Mouse (Mus musculus) embryonic facial prominence, embryonic 11.5 days (tissue): Measurements from ENCODE around the gene Dnaja2. TPM values are rescaled to one million over a fixed set of nuclear protein-coding genes. Genes with fewer than 3 reads are reported as not detected.

Experiments
- ATAC-seq: fragments of 200-750 bp; cut with Nextera tagmentation; replicated peaks from 2 replicates; pipeline ENCODE4 v1.8.0; 2017; ENCODE audit warnings: low read depth; ENCODE audit not compliant: insufficient number of reproducible peaks, low FRiP score, low TSS enrichment
- DNase-seq: peaks from one replicate; pipeline ENCODE4 v3.0.0-alpha.2; 2015; ENCODE audit warnings: low spot score
- H3K27ac ChIP-seq: fragments of 300-500 bp; sonication (generic); replicated peaks from 2 replicates; pipeline ENCODE4 v1.5.1; 2014; ENCODE audit warnings: mild to moderate bottlenecking, low read depth, low read length, control low read depth
- H3K27me3 ChIP-seq: fragments of 300-500 bp; sonication (generic); 2 replicates; pipeline ENCODE4 v1.6.1; 2014; ENCODE audit warnings: mild to moderate bottlenecking, low read length, moderate library complexity, mixed read lengths; ENCODE audit not compliant: control insufficient read depth, insufficient read depth
- H3K36me3 ChIP-seq: fragments of 300-500 bp; sonication (generic); replicated peaks from 2 replicates; pipeline ENCODE4 v1.6.1; 2014; ENCODE audit warnings: low read depth, mild to moderate bottlenecking, low read length, moderate library complexity, mixed read lengths; ENCODE audit not compliant: control insufficient read depth, insufficient read depth
- H3K4me1 ChIP-seq: fragments of 300-500 bp; sonication (generic); 2 replicates; pipeline ENCODE4 v1.6.1; 2014; ENCODE audit warnings: low read length, mixed read lengths; ENCODE audit not compliant: control insufficient read depth, insufficient read depth
- H3K4me2 ChIP-seq: fragments of 300-500 bp; sonication (generic); 2 replicates; pipeline ENCODE4 v1.6.1; 2014; ENCODE audit warnings: low read depth, mild to moderate bottlenecking, control low read depth, low read length, moderate library complexity
- H3K4me3 ChIP-seq: fragments of 300-500 bp; sonication (generic); 2 replicates; pipeline ENCODE4 v1.5.1; 2014; ENCODE audit warnings: low read depth, low read length, control low read depth
- H3K9ac ChIP-seq: fragments of 300-500 bp; sonication (generic); replicated peaks from 2 replicates; pipeline ENCODE4 v1.6.1; 2014; ENCODE audit warnings: mild to moderate bottlenecking, control low read depth, low read length
- H3K9me3 ChIP-seq: fragments of 300-500 bp; sonication (generic); replicated peaks from 2 replicates; pipeline ENCODE4 v1.6.1; 2016; ENCODE audit warnings: mild to moderate bottlenecking, low read length, inconsistent platforms, mixed read lengths; ENCODE audit not compliant: control insufficient read depth
- whole genome bisulfite sequencing: fragments of 180-500 bp; shearing (Covaris S2); extraction: QIAGEN DNeasy Blood & Tissue Kit; methylation state at CpG from one replicate; pipeline ENCODE4 v1.1.7; 2014; 5-methylcytosine and 5-hydroxymethylcytosine counted together
- polyA plus RNA-seq: library from polyadenylated mRNA; unstranded; fragments of >200 nt; fragmentation: Nextera tagmentation; extraction: Ambion mirVana; gene quantifications from 2 replicates; pipeline ENCODE4 v1.2.1, GENCODE M21; 2014

Dnaja2 gene
- polyA plus RNA-seq, 1 experiment from 2014 or later: 207 TPM

GRCm38 (mm10) chr8:85526105-85526504, 29.0 kb downstream of the Dnaja2 start:
- Histone ChIP-seq H3K27me3 (no peaks in the 10 kb centered on the region), H3K4me1 (no peaks in the 10 kb centered on the region), H3K4me2 (no peak overlapping the region), H3K9me3 (no peaks in the 10 kb centered on the region), H3K36me3 (peaks cover 3% of the 10 kb centered on the region), H3K27ac (no peak overlapping the region), H3K9ac (no peak overlapping the region), H3K4me3 (no peak overlapping the region)
- DNase-seq: peak; percentile 72
- ATAC-seq: no peak
- WGBS: 35% methylated on average over 6 of the region's 6 CpGs

- ATAC-seq: no peak
- WGBS: 91% methylated on average over 7 of the region's 7 CpGs
- Histone ChIP-seq H3K9me3 (no peaks in the 10 kb centered on the region), H3K4me1 (no peaks in the 10 kb centered on the region), H3K4me3 (no peak overlapping the region), H3K36me3 (peaks cover 11% of the 10 kb centered on the region), H3K27me3 (no peaks in the 10 kb centered on the region), H3K4me2 (no peak overlapping the region), H3K9ac (no peak overlapping the region), H3K27ac (no peak overlapping the region)
- DNase-seq: no peak
Measured at GRCm38 (mm10) chr8:85524086-85524485, 31.1 kb downstream of the Dnaja2 start.

GRCm38 (mm10) chr8:85521332-85521731, 33.8 kb downstream of the Dnaja2 start:
- 90% methylated on average over 8 of the region's 8 CpGs for WGBS
- Histone ChIP-seq H3K4me1 (no peaks in the 10 kb centered on the region), H3K9ac (no peak overlapping the region), H3K9me3 (no peaks in the 10 kb centered on the region), H3K4me3 (no peak overlapping the region), H3K36me3 (peaks cover 12% of the 10 kb centered on the region), H3K4me2 (no peak overlapping the region), H3K27ac (no peak overlapping the region), H3K27me3 (no peaks in the 10 kb centered on the region)
- DNase-seq: no peak
- no peak for ATAC-seq

DNA sequence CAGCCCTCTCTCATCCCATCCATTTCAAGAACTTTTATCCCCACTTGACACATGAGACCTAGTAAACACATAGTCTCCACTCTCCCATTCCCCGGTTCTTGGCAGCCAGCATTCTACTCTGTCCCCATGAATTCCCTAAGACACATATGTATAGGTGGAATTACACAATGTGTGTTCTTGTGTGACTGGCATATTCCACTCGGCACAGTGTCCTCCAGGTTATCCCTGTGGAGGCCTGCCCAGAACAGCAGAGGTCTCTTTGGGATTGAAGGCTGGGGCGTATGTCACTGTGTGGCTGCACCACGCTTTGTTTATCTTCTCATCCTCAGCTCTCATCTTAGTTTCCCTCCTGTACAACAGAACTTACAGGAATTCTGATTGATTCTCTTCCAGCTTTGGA, 34.6 kb downstream of the Dnaja2 start:
- ATAC-seq: no peak
- DNase-seq: no peak
- Histone ChIP-seq H3K4me2 (no peak overlapping the region), H3K4me3 (no peak overlapping the region), H3K9me3 (no peaks in the 10 kb centered on the region), H3K36me3 (peaks cover 12% of the 10 kb centered on the region), H3K9ac (no peak overlapping the region), H3K27me3 (no peaks in the 10 kb centered on the region), H3K4me1 (no peaks in the 10 kb centered on the region), H3K27ac (no peak overlapping the region)
- WGBS: 90% methylated on average over 4 of the region's 4 CpGs

- peaks cover 12% of the 10 kb centered on the region for H3K36me3 ChIP-seq
- H3K4me2 ChIP-seq: no peak overlapping the region
- H3K9ac ChIP-seq: no peak overlapping the region
- no peaks in the 10 kb centered on the region for H3K4me1 ChIP-seq
- ATAC-seq (no peak), DNase-seq (no peak)
- H3K9me3 ChIP-seq: no peaks in the 10 kb centered on the region
- no peak overlapping the region for H3K27ac ChIP-seq
- no peak overlapping the region for H3K4me3 ChIP-seq
- H3K27me3 ChIP-seq: no peaks in the 10 kb centered on the region
- WGBS: 90% methylated on average over 10 of the region's 10 CpGs
Measured at GRCm38 (mm10) chr8:85517956-85518355, 37.2 kb downstream of the Dnaja2 start.

DNA sequence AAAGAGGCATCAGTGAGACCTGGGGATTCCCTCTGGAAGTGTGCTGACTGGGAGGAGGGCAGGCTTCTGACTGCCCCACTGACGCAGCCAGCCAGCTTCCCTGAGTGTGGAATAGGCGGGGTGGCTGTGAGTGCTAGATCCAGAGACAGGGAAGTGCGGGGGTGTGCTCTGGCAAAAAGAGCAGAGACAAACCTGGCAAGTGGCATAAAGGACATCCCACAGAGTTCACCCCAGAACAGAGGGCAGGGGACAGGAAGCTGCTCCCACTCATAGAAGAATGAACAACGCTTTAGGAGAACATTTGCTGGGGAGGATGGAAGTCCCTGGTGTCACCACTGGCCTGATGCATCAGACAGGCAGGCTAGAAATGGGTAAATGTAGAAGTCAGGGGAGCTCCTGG, 37.8 kb downstream of the Dnaja2 start:
- Histone ChIP-seq H3K27me3 (no peaks in the 10 kb centered on the region), H3K4me1 (no peaks in the 10 kb centered on the region), H3K27ac (no peak overlapping the region), H3K4me2 (no peak overlapping the region), H3K9ac (no peak overlapping the region), H3K4me3 (no peak overlapping the region), H3K9me3 (no peaks in the 10 kb centered on the region), H3K36me3 (peaks cover 12% of the 10 kb centered on the region)
- ATAC-seq: no peak
- no peak for DNase-seq
- WGBS: 86% methylated on average over 4 of the region's 4 CpGs

DNA sequence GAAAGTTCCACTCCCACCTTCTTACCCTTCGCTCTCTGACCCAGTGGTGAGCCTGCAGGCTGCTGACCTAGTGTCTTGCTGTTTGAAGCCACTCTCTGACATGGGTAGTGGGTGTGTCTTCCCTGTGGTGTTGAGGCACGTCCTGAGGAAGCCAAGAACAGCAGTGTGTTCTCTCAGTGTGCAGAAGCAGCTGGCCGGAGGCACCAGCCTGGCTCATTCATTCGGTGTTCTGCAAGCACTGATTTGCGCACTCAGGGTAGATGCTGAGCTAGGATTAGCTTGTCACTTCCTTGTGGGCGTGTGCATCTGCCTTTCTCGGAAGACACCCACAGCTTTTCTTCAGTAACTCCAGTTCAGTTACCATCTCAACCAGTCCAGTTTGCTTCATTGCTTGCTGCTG, 39.8 kb downstream of the Dnaja2 start:
- WGBS: 68% methylated on average over 7 of the region's 7 CpGs
- H3K9ac ChIP-seq: no peak overlapping the region
- H3K36me3 ChIP-seq: peaks cover 6% of the 10 kb centered on the region

DNA sequence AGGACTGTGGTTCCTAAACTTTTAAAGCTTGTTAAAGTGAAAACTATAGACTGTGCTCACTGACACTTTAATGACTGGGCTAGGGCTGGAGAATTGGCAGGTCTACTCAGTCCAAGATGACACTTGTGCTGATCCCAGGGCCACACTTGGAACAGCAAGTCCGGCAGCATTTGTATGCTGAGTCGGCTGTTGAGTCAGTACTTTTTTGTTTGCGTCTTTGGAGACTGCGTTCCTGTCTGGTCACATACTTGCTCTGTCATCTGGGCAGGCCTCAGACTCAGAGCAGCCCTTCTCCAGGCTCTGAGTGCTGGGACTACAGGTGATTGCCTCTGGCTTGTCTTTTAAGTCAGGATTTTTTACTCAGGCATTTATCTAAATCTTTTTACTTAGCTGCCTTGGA, 41.9 kb downstream of the Dnaja2 start:
- no peak for ATAC-seq
- Histone ChIP-seq H3K4me1 (no peaks in the 10 kb centered on the region), H3K4me3 (no peak overlapping the region), H3K9ac (no peak overlapping the region), H3K9me3 (no peaks in the 10 kb centered on the region), H3K36me3 (peaks cover 4% of the 10 kb centered on the region), H3K27ac (no peak overlapping the region), H3K27me3 (no peaks in the 10 kb centered on the region), H3K4me2 (no peak overlapping the region)
- WGBS: 75% methylated on average over 4 of the region's 4 CpGs
- DNase-seq: no peak

More for the DNA sequence above, 39.8 kb downstream of the Dnaja2 start:
- H3K9me3 ChIP-seq: no peaks in the 10 kb centered on the region
- DNase-seq (no peak), ATAC-seq (no peak)
- no peaks in the 10 kb centered on the region for H3K27me3 ChIP-seq
- no peaks in the 10 kb centered on the region for H3K4me1 ChIP-seq
- H3K27ac ChIP-seq: no peak overlapping the region
- no peak overlapping the region for H3K4me2 ChIP-seq
- no peak overlapping the region for H3K4me3 ChIP-seq
